Comparison of ENCODE assay signal across 9 mouse cellular contexts in genomic region chr7:141457986-141458660, GRCm38 (mm10). TPM values are rescaled to one million over a fixed set of nuclear protein-coding genes. Genes with fewer than 3 reads are reported as not detected.
DNase-seq lines count a peak whose midpoint lies in the region; ATAC-seq lines count a peak whose summit lies in the region.
"Had no signal": no experiment of that assay in that cellular context is flagged by ENCODE, and none has a peak within 500 bp of the region (broad histone marks: within the 10 kb centered on the region; RNA-seq: fewer than 3 reads in every experiment).

No protein-coding gene starts in this region.

- DNase-seq in cerebellum, adult 11-12 months: peak; percentile 75
- DNase-seq in neural tube, embryonic 10.5 days (ENCODE audit: extremely low spot score, low spot score): peak; percentile 40
- DNase-seq in embryo, embryonic 10.5 days (ENCODE audit: low spot score): peak; percentile 61
- no peak for DNase-seq in layer of hippocampus, postnatal 10 days (ENCODE audit: low spot score in 2 of 2)
- DNase-seq in layer of hippocampus, adult 9-11 months: no peak

- H3K4me3 ChIP-seq in neural tube, embryonic 15.5 days (replicated peaks): no peak overlapping the region
- H3K4me3 ChIP-seq: lung, embryonic 15.5 days had no signal

- peaks cover 15% of the 10 kb centered on the region for H3K36me3 ChIP-seq in neural tube, embryonic 15.5 days

- H3K27me3 ChIP-seq in neural tube, embryonic 15.5 days (replicated peaks): peaks cover 41% of the 10 kb centered on the region

- no peak overlapping the region for H3K27ac ChIP-seq in neural tube, embryonic 15.5 days (replicated peaks)
- H3K27ac ChIP-seq: lung, embryonic 15.5 days had no signal

- H3K9ac ChIP-seq in neural tube, embryonic 15.5 days (replicated peaks): no peak overlapping the region
- H3K9ac ChIP-seq: lung, embryonic 15.5 days had no signal

- peaks cover 34% of the 10 kb centered on the region for H3K4me1 ChIP-seq in neural tube, embryonic 15.5 days

- no peak overlapping the region for H3K4me2 ChIP-seq in neural tube, embryonic 15.5 days
- H3K4me2 ChIP-seq: lung, embryonic 15.5 days had no signal

- 77% methylated on average over 15 of the region's 15 CpGs for WGBS in neural tube, embryonic 15.5 days

- no peaks in the 10 kb centered on the region for H3K9me3 ChIP-seq in neural tube, embryonic 15.5 days (replicated peaks)
- H3K9me3 ChIP-seq: lung, embryonic 15.5 days had no signal

- ATAC-seq in cerebellum, adult (ENCODE audit: insufficient number of reproducible peaks, low FRiP score, low TSS enrichment): no peak
- no peak for ATAC-seq in neural tube, embryonic 15.5 days (ENCODE audit: low FRiP score)
- ATAC-seq in megakaryocyte, adult 5-6 weeks (ENCODE audit: poor library complexity, severe bottlenecking): peak; percentile 20

RNA-seq across cellular contexts. Expression of gene Cracr2b, which starts 2.8 kb away (rescaled TPM):
- polyA plus RNA-seq in neural tube, embryonic 15.5 days (2015; fragmentation: Nextera tagmentation; extraction: Ambion mirVana): 7.1 and 9.6 TPM in 2 replicates
- 1.6 and 1.8 TPM in 2 replicates for total RNA-seq in megakaryocyte, adult 5-6 weeks (2015)
- 1.5 and 2.0 TPM in 2 replicates for total RNA-seq in megakaryocyte, adult 5-6 weeks (2017)
- total RNA-seq in layer of hippocampus, postnatal 10 days (2021): 1 to 10 TPM; 4.6 to 7.2 TPM

RNA-seq across cellular contexts. Expression of gene Pnpla2, which starts 3.1 kb away (rescaled TPM):
- 17.2 and 25.7 TPM in 2 replicates for polyA plus RNA-seq in neural tube, embryonic 15.5 days (2015; fragmentation: Nextera tagmentation; extraction: Ambion mirVana)
- 31.2 and 34.5 TPM in 2 replicates for total RNA-seq in megakaryocyte, adult 5-6 weeks (2015)
- 9.1 and 12.3 TPM in 2 replicates for total RNA-seq in megakaryocyte, adult 5-6 weeks (2017)
- 10 to 100 TPM; 18.7 to 23.4 TPM for total RNA-seq in layer of hippocampus, postnatal 10 days (2021)

RNA-seq across cellular contexts. Expression of gene Cd151, which starts 9.1 kb away (rescaled TPM):
- polyA plus RNA-seq in neural tube, embryonic 15.5 days (2015; fragmentation: Nextera tagmentation; extraction: Ambion mirVana): 23.7 and 25.1 TPM in 2 replicates
- total RNA-seq in megakaryocyte, adult 5-6 weeks (2015): 13.3 and 16.8 TPM in 2 replicates
- total RNA-seq in megakaryocyte, adult 5-6 weeks (2017): 21.6 and 26.4 TPM in 2 replicates
- 10 to 100 TPM; 38.7 to 39.9 TPM for total RNA-seq in layer of hippocampus, postnatal 10 days (2021)

RNA-seq across cellular contexts. Expression of gene Rplp2, which starts 11.0 kb away (rescaled TPM):
- 743 and 829 TPM in 2 replicates for polyA plus RNA-seq in neural tube, embryonic 15.5 days (2015; fragmentation: Nextera tagmentation; extraction: Ambion mirVana)
- 1,660 and 1,825 TPM in 2 replicates for total RNA-seq in megakaryocyte, adult 5-6 weeks (2015)
- total RNA-seq in megakaryocyte, adult 5-6 weeks (2017): 1,271 and 1,459 TPM in 2 replicates
- total RNA-seq in layer of hippocampus, postnatal 10 days (2021): 100 to 1,000 TPM; 648 to 721 TPM

RNA-seq across cellular contexts. Expression of gene Pidd1, which starts 14.3 kb away (rescaled TPM):
- 2.7 and 5.0 TPM in 2 replicates for polyA plus RNA-seq in neural tube, embryonic 15.5 days (2015; fragmentation: Nextera tagmentation; extraction: Ambion mirVana)
- total RNA-seq in megakaryocyte, adult 5-6 weeks (2015): 7.1 and 8.1 TPM in 2 replicates
- 6.1 and 10.5 TPM in 2 replicates for total RNA-seq in megakaryocyte, adult 5-6 weeks (2017)
- total RNA-seq in layer of hippocampus, postnatal 10 days (2021): 1 to 10 TPM; 2.1 to 3.8 TPM

Comparison
In these comparisons a context has a peak if more than half of its experiments do, and no peak if none do; other contexts are left out.
1. DNase-seq: peak in cerebellum, adult 11-12 months (single experiment), neural tube, embryonic 10.5 days (single experiment) and embryo, embryonic 10.5 days (single experiment); none in layer of hippocampus, postnatal 10 days (0 of 2) and layer of hippocampus, adult 9-11 months (single experiment).